Mouse (Mus musculus) regulatory T cell (primary cell): ENCODE data around the gene Birc7.

ENCODE experiments used
- in situ Hi-C: fragments of 300-600 bp; cut with MboI, MseI; formaldehyde crosslinking; loops from one replicate; pipeline ENCODE4 v1.15.1; 2025; ENCODE audit warnings: high pct_unique_total_duplicates

Gene Birc7

GRCm38 (mm10) chr2:180928723-180929122 is at the start of gene Birc7:
TSS of gene Birc7 (plus strand) at chr2:180929023.
- in situ Hi-C loops = no loop called here

GRCm38 (mm10) chr2:180879365-180880067 is 49.3 kb upstream of the Birc7 start:
- in situ Hi-C loops = no loop called here

GRCm38 (mm10) chr2:180881281-180881680 is 47.5 kb upstream of the Birc7 start:
- in situ Hi-C loops = no loop called here

GRCm38 (mm10) chr2:180885270-180885669 is 43.6 kb upstream of the Birc7 start:
- in situ Hi-C loops = no loop called here

- in situ Hi-C loops = no loop called here
These were observed 39.4 kb upstream of the Birc7 start for GRCm38 (mm10) chr2:180889271-180889920.

- in situ Hi-C loops = no loop called here
These were observed 38.9 kb upstream of the Birc7 start for GRCm38 (mm10) chr2:180889921-180890280.

- in situ Hi-C loops = no loop called here
These were observed 38.3 kb upstream of the Birc7 start for GRCm38 (mm10) chr2:180890422-180891074.

GRCm38 (mm10) chr2:180891075-180891834 is 37.6 kb upstream of the Birc7 start:
- in situ Hi-C loops = no loop called here

GRCm38 (mm10) chr2:180891835-180892323 is 36.9 kb upstream of the Birc7 start:
- in situ Hi-C loops = no loop called here

GRCm38 (mm10) chr2:180892841-180893521 is 35.8 kb upstream of the Birc7 start:
- in situ Hi-C loops = no loop called here

- in situ Hi-C loops = no loop called here
These were observed 35.2 kb upstream of the Birc7 start for GRCm38 (mm10) chr2:180893537-180894028.

GRCm38 (mm10) chr2:180894029-180894623 is 34.7 kb upstream of the Birc7 start:
- in situ Hi-C loops = no loop called here

- in situ Hi-C loops = no loop called here
These were observed 34.1 kb upstream of the Birc7 start for GRCm38 (mm10) chr2:180894734-180895133.

GRCm38 (mm10) chr2:180895321-180895720 is 33.5 kb upstream of the Birc7 start:
- in situ Hi-C loops = no loop called here

- in situ Hi-C loops = no loop called here
These were observed 32.8 kb upstream of the Birc7 start for GRCm38 (mm10) chr2:180895837-180896525.

- in situ Hi-C loops = no loop called here
These were observed 31.8 kb upstream of the Birc7 start for GRCm38 (mm10) chr2:180896819-180897625.

GRCm38 (mm10) chr2:180897857-180898256 is 31.0 kb upstream of the Birc7 start:
- in situ Hi-C loops = no loop called here

- in situ Hi-C loops = no loop called here
These were observed 26.7 kb upstream of the Birc7 start for GRCm38 (mm10) chr2:180902086-180902485.
